Mouse (Mus musculus) midbrain, embryonic 14.5 days (tissue): Measurements from ENCODE around the gene R3hdml. TPM values are rescaled to one million over a fixed set of nuclear protein-coding genes. Genes with fewer than 3 reads are reported as not detected.

ENCODE experiments used
- polyA plus RNA-seq: library from polyadenylated mRNA; unstranded; fragments of >200 nt; fragmentation: Nextera tagmentation; extraction: Ambion mirVana; gene quantifications from 2 replicates; pipeline ENCODE4 v1.2.1, GENCODE M21; 2014

R3hdml gene
- polyA plus RNA-seq, 1 experiment from 2014 or later, result not detected

Other genes with a start within 250 kb of the R3hdml start
- gene Jph2, start 94.3 kb upstream of the R3hdml start, polyA plus RNA-seq, result 0.30 and 0.37 TPM in 2 replicates
- 78.5 and 84.3 TPM in 2 replicates for gene Oser1, start 67.6 kb upstream of the R3hdml start, polyA plus RNA-seq
- 135 and 150 TPM in 2 replicates for gene Gdap1l1, start 53.8 kb upstream of the R3hdml start, polyA plus RNA-seq
- gene Fitm2, start 19.7 kb upstream of the R3hdml start, polyA plus RNA-seq, result 13.0 and 13.6 TPM in 2 replicates
- not detected in 2 replicates for gene Hnf4a, start 14.5 kb downstream of the R3hdml start, polyA plus RNA-seq
- 39.5 and 60.6 TPM in 2 replicates for gene Ttpal, start 110.0 kb downstream of the R3hdml start, polyA plus RNA-seq
- 30.9 and 39.3 TPM in 2 replicates for gene Serinc3, start 152.8 kb downstream of the R3hdml start, polyA plus RNA-seq
- 115 and 128 TPM in 2 replicates for gene Pkig, start 166.1 kb downstream of the R3hdml start, polyA plus RNA-seq